Mouse (Mus musculus): ENCODE measurements around the gene Gpa33. TPM values are rescaled to one million over a fixed set of nuclear protein-coding genes. Genes with fewer than 3 reads are reported as not detected.
A peak's percentile ranks its signal among the peaks of the same experiment; 100 is the strongest.

Gene Gpa33
- total and polyA plus RNA-seq, 2 experiments from 2014 or later, result 0.17 TPM; not detected in 1

DNA sequence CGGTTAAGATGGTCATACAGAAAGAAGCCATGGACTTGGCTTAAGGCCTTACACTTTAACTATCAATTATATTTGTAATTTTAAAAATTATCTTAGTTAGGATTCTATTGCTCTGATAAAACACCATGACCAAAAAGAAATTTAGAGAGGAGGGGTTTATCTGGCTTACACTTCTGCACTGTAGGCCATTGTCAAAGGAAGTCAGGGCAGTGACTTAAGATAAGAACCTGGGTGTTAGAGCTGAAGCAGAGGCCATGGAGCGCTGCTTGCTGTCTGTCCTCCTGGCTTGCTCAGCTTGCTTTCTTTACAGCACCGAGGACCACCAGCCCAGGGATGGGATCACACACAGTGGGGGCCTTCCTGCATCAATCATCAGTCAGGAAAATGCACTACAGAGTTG, 17.6 kb downstream of the Gpa33 start:
- ATAC-seq (ENCODE audit: low FRiP score) (no peak), DNase-seq (ENCODE audit: low spot score) (no peak)
- H3K9me3 ChIP-seq (ENCODE audit: low read length), result no peaks in the 10 kb centered on the region
- H3K36me3 ChIP-seq (ENCODE audit: insufficient read depth, low read length), result no peaks in the 10 kb centered on the region
- no peak overlapping the region for H3K9ac ChIP-seq (replicated peaks; ENCODE audit: low read length, poor library complexity, severe bottlenecking)
- 71% methylated on average over 3 of the region's 3 CpGs for WGBS
- no peaks in the 10 kb centered on the region for H3K4me1 ChIP-seq (ENCODE audit: insufficient read depth, low read length)
- no peak overlapping the region for H3K27ac ChIP-seq (ENCODE audit: low read depth, low read length)
- H3K4me2 ChIP-seq (ENCODE audit: low read depth, low read length, poor library complexity, severe bottlenecking), result no peak overlapping the region
- no peak for TF ChIP-seq CTCF (IDR thresholded peaks at IDR 0.05)
- H3K4me3 ChIP-seq (ENCODE audit: low read depth, low read length), result no peak overlapping the region
- H3K27me3 ChIP-seq (ENCODE audit: insufficient read depth, low read length), result no peaks in the 10 kb centered on the region

DNA sequence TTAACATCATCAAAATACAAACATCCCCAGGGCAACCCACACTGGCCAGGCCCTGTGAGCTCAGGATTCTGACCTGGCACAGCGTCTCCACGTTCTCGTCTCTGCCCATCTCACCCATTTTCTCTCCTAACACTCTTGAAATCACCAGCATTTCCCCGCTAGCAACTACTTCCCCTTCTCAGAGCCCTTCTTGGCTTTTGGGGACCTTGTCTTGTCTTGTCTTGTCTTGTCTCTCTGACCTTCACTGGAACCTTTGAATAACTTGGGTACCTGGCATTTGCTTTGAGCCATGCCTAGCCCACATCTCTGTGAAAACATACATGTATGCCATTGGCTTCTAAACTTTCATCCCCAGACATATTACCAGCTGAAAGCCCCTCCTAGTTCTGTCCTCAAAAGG, 19.4 kb downstream of the Gpa33 start:
- Histone ChIP-seq H3K4me2 (ENCODE audit: low read depth, low read length, poor library complexity, severe bottlenecking) (no peak overlapping the region), H3K9me3 (ENCODE audit: low read length) (no peaks in the 10 kb centered on the region), H3K4me3 (ENCODE audit: low read depth, low read length) (no peak overlapping the region), H3K27me3 (ENCODE audit: insufficient read depth, low read length) (peaks cover 1% of the 10 kb centered on the region; the same call in 1 of the 2 replicates), H3K27ac (ENCODE audit: low read depth, low read length) (no peak overlapping the region), H3K36me3 (ENCODE audit: insufficient read depth, low read length) (no peaks in the 10 kb centered on the region), H3K4me1 (ENCODE audit: insufficient read depth, low read length) (no peaks in the 10 kb centered on the region), H3K9ac (replicated peaks; ENCODE audit: low read length, poor library complexity, severe bottlenecking) (no peak overlapping the region)
- DNase-seq (ENCODE audit: low spot score) (no peak), ATAC-seq (ENCODE audit: low FRiP score) (no peak)
- TF ChIP-seq CTCF (IDR thresholded peaks at IDR 0.05), result no peak
- 94% methylated on average over 4 of the region's 4 CpGs for WGBS

DNA sequence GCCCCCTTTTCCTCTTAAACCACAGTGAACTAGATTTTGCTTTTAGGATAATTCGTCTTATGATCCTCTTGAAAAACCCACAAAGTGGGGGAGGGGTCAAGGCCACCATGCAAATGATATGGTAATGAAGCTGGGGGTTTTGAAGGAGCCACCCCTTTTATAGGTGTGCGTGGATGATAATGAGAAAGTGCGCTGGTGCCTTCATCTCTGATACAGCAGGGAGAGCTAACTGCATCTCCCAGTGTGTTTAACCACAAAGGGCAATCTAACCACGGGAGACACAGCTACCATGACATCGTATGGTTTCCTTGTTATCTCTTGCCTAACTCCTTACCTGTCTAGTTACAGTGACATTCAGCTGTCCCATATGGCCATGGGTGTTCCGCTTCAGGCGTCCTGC, 20.0 kb downstream of the Gpa33 start:
- no peak for TF ChIP-seq CTCF (IDR thresholded peaks at IDR 0.05)
- no peak overlapping the region for H3K4me3 ChIP-seq (ENCODE audit: low read depth, low read length)
- no peaks in the 10 kb centered on the region for H3K9me3 ChIP-seq (ENCODE audit: low read length)
- WGBS, result 86% methylated on average over 7 of the region's 7 CpGs
- DNase-seq (ENCODE audit: low spot score) (no peak), ATAC-seq (ENCODE audit: low FRiP score) (no peak)
- H3K36me3 ChIP-seq (ENCODE audit: insufficient read depth, low read length), result no peaks in the 10 kb centered on the region
- no peak overlapping the region for H3K9ac ChIP-seq (replicated peaks; ENCODE audit: low read length, poor library complexity, severe bottlenecking)
- H3K27ac ChIP-seq (ENCODE audit: low read depth, low read length), result no peak overlapping the region
- H3K4me1 ChIP-seq (ENCODE audit: insufficient read depth, low read length), result no peaks in the 10 kb centered on the region
- H3K27me3 ChIP-seq (ENCODE audit: insufficient read depth, low read length), result peaks cover 7% of the 10 kb centered on the region
- no peak overlapping the region for H3K4me2 ChIP-seq (ENCODE audit: low read depth, low read length, poor library complexity, severe bottlenecking)

DNA sequence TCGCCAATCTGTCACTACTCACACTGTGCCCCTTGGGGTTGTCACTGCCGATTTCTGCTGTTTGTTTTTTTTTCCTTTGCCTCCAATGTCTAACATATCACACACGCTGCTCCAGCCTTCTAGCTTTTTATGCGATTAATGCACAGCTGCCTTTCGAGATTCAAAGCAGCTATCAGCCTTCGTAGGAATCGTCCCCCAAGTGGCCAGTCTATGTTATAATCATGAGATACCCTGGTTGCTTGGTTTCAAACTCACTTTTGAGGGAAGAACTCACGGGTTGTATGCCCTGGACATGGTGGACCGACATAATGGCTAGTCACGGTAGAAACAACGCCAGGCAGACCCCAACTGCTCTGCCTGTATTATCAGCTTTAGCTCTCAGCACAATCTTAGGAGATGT, 21.3 kb downstream of the Gpa33 start:
- TF ChIP-seq CTCF (IDR thresholded peaks at IDR 0.05), result peak; percentile 71

DNA sequence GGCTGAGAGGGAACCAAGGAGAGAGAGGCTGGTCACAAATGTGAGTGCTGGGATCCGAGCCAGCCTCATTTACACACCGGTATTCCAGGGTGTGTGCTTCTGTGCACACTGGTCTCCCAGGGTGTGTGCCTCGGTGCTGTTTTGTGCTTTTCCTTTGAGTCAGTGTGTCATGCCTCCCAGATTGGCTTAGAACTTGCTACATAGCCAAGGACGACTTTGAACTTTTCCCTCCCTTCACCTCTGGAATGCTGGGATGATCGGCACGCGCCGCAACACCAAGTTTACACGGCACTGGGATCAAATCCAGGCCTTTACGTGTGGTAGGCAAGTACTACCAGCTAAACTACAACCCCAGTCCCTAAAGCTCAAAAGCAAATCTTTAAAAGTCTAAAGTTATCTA, 22.0 kb downstream of the Gpa33 start:
- no peaks in the 10 kb centered on the region for H3K4me1 ChIP-seq (ENCODE audit: insufficient read depth, low read length)
- WGBS, result 89% methylated on average over 10 of the region's 10 CpGs

More for the DNA sequence above, 21.3 kb downstream of the Gpa33 start:
- DNase-seq (ENCODE audit: low spot score) (peak; percentile 64), ATAC-seq (ENCODE audit: low FRiP score) (no peak)
- Histone ChIP-seq H3K9me3 (ENCODE audit: low read length) (no peaks in the 10 kb centered on the region), H3K9ac (replicated peaks; ENCODE audit: low read length, poor library complexity, severe bottlenecking) (no peak overlapping the region), H3K4me3 (ENCODE audit: low read depth, low read length) (no peak overlapping the region), H3K27me3 (ENCODE audit: insufficient read depth, low read length) (peaks cover 12% of the 10 kb centered on the region), H3K4me2 (ENCODE audit: low read depth, low read length, poor library complexity, severe bottlenecking) (no peak overlapping the region), H3K27ac (ENCODE audit: low read depth, low read length) (no peak overlapping the region), H3K4me1 (ENCODE audit: insufficient read depth, low read length) (no peaks in the 10 kb centered on the region), H3K36me3 (ENCODE audit: insufficient read depth, low read length) (no peaks in the 10 kb centered on the region)
- WGBS, result 29% methylated on average over 11 of the region's 11 CpGs

DNA sequence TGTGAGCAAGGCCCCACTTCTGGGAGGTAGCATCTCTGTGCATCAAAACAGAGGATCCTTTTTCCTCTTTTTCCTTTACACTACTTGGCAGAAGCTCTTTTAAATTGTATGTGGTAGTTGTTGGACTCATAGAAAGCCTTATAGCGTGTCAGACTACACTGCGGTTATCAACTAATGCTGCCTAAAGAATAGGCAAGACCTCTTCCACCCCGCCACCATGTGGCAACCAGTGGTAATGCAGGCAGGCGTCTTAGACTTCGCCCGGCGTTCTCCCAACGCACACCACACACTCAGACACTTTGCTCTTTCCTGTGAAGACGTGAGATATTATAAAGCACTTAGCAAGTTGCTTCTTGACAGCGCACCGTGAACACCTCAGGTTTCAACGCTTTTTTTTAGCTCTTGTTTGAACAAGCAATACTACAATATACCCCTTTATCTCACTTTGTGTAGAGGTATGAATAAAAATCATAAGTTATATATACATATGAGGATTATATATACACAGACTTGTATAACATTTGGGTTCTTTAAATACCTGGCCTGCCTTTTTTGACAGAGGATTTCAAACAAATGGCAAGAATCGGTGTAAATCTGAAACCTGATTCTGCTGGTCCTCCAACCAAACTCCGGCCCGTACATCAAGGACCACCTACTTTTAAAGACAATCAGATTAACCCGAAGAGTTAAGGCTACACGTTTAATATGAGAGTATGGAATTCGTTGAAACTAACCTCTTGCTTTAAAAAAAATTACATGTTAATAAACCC, 23.5 kb downstream of the Gpa33 start:
- no peak overlapping the region for H3K4me3 ChIP-seq (ENCODE audit: low read depth, low read length)
- WGBS, result 14% methylated on average over 18 of the region's 18 CpGs
- ATAC-seq (ENCODE audit: low FRiP score), result peak; percentile 60
- no peak overlapping the region for H3K9ac ChIP-seq (replicated peaks; ENCODE audit: low read length, poor library complexity, severe bottlenecking)
- no peaks in the 10 kb centered on the region for H3K4me1 ChIP-seq (ENCODE audit: insufficient read depth, low read length)
- TF ChIP-seq CTCF (IDR thresholded peaks at IDR 0.05), result peak; percentile 99
- peaks cover 12% of the 10 kb centered on the region for H3K27me3 ChIP-seq (ENCODE audit: insufficient read depth, low read length)
- peak; percentile 92 for DNase-seq (ENCODE audit: low spot score)
- H3K4me2 ChIP-seq (ENCODE audit: low read depth, low read length, poor library complexity, severe bottlenecking), result no peak overlapping the region
- no peaks in the 10 kb centered on the region for H3K9me3 ChIP-seq (ENCODE audit: low read length)
- H3K36me3 ChIP-seq (ENCODE audit: insufficient read depth, low read length), result no peaks in the 10 kb centered on the region
- H3K27ac ChIP-seq (ENCODE audit: low read depth, low read length), result no peak overlapping the region

More for the DNA sequence above, 22.0 kb downstream of the Gpa33 start:
- no peaks in the 10 kb centered on the region for H3K9me3 ChIP-seq (ENCODE audit: low read length)
- no peak overlapping the region for H3K9ac ChIP-seq (replicated peaks; ENCODE audit: low read length, poor library complexity, severe bottlenecking)
- H3K4me3 ChIP-seq (ENCODE audit: low read depth, low read length), result no peak overlapping the region
- no peak overlapping the region for H3K4me2 ChIP-seq (ENCODE audit: low read depth, low read length, poor library complexity, severe bottlenecking)
- H3K36me3 ChIP-seq (ENCODE audit: insufficient read depth, low read length), result no peaks in the 10 kb centered on the region
- DNase-seq (ENCODE audit: low spot score) (no peak), ATAC-seq (ENCODE audit: low FRiP score) (no peak)
- TF ChIP-seq CTCF (IDR thresholded peaks at IDR 0.05), result no peak
- no peak overlapping the region for H3K27ac ChIP-seq (ENCODE audit: low read depth, low read length)
- peaks cover 12% of the 10 kb centered on the region for H3K27me3 ChIP-seq (ENCODE audit: insufficient read depth, low read length)
